30 mouse cellular contexts compared by ENCODE assay signal in the genomic region with DNA sequence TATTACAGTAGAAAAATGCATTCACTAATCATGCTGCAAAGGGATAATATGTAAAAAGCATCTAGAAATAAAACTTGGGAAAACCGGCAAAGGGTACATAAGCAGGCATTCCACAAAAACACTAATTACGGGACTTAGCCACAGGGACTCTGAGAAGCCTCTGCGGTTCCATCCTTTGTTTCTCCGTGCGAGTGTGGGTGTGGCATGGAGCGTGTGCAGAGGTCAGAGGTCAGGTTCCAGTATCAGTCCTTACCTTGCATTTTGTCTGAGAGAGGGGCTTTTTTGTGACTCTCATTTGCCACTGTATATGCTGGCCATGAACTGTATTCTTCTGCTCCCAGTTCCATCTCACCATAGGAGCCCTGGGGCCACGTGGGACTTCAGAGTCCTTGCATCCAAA.
"Had no signal": no experiment of that assay in that cellular context is flagged by ENCODE, and none has a peak within 500 bp of the region (broad histone marks: within the 10 kb centered on the region; RNA-seq: fewer than 3 reads in every experiment).

No protein-coding gene starts in this region.

- DNase-seq: gastrocnemius, adult 2 months; gastrocnemius, postnatal 14 days; gastrocnemius, postnatal 36 days; heart, adult 11 months; heart, adult 2 months; heart, postnatal 14 days; heart, postnatal 4 days; kidney, adult 18-20 months; kidney, adult 8-10 months; kidney, postnatal 14 days; kidney, postnatal 36 days; layer of hippocampus, adult 9-11 months; layer of hippocampus, postnatal 36 days; liver; liver, embryonic 13.5 days; liver, postnatal 0 days had no signal

- H3K4me3 ChIP-seq: gastrocnemius, adult 2 months; heart, adult 2 months; heart, embryonic 13.5 days; heart, embryonic 15.5 days; hindbrain, embryonic 10.5 days; hindbrain, embryonic 13.5 days; intestine, embryonic 15.5 days; left cerebral cortex, adult 2 months; limb, embryonic 10.5 days; limb, embryonic 12.5 days; liver, embryonic 13.5 days; liver, embryonic 15.5 days had no signal

- H3K4me2 ChIP-seq: heart, embryonic 11.5 days; heart, embryonic 13.5 days; heart, embryonic 15.5 days; hindbrain, embryonic 13.5 days; intestine, embryonic 15.5 days; limb, embryonic 12.5 days; liver, embryonic 11.5 days; liver, embryonic 13.5 days; liver, embryonic 15.5 days had no signal

- H3K4me1 ChIP-seq: heart, embryonic 13.5 days; heart, embryonic 15.5 days; hindbrain, embryonic 10.5 days; intestine, embryonic 15.5 days had no signal

- H3K9me3 ChIP-seq: heart, embryonic 13.5 days; heart, embryonic 15.5 days; hindbrain, embryonic 10.5 days; hindbrain, embryonic 13.5 days; intestine, embryonic 15.5 days; limb, embryonic 10.5 days; limb, embryonic 12.5 days; liver, embryonic 13.5 days; liver, embryonic 15.5 days had no signal

- ATAC-seq: hindbrain, embryonic 16.5 days; inflammation-experienced regulatory T-cells, adult 6 months; intestine, embryonic 15.5 days; liver, postnatal 0 days had no signal

- H3K9ac ChIP-seq: heart, embryonic 13.5 days; heart, embryonic 15.5 days; hindbrain, embryonic 13.5 days; intestine, embryonic 15.5 days; limb, embryonic 12.5 days; liver, embryonic 13.5 days; liver, embryonic 15.5 days; liver, postnatal 0 days had no signal

- H3K27ac ChIP-seq: gastrocnemius, adult 2 months; heart, adult 2 months; heart, embryonic 13.5 days; heart, embryonic 15.5 days; hindbrain, embryonic 10.5 days; hindbrain, embryonic 13.5 days; intestine, embryonic 15.5 days; kidney, postnatal 0 days; left cerebral cortex, adult 2 months; limb, embryonic 10.5 days; limb, embryonic 12.5 days; liver, embryonic 13.5 days; liver, embryonic 15.5 days had no signal

- H3K27me3 ChIP-seq: heart, embryonic 13.5 days; heart, embryonic 15.5 days; hindbrain, embryonic 13.5 days; intestine, embryonic 15.5 days; limb, embryonic 12.5 days; liver, embryonic 13.5 days; liver, embryonic 15.5 days had no signal
